Mouse (Mus musculus): ENCODE measurements around the gene Ubr1.

- TF ChIP-seq CTCF (IDR thresholded peaks at IDR 0.05; ENCODE audit: insufficient read depth, low read length) (peak; percentile 21; the same call in 1 of the 2 replicates), POLR2A (IDR thresholded peaks at IDR 0.05; ENCODE audit: borderline replicate concordance, extremely low read depth, low read depth, low read length) (no peak)
Measured at GRCm38 (mm10) chr2:120985241-120985640, 14.7 kb upstream of the Ubr1 start.
